Mouse (Mus musculus) kidney, postnatal 25 days (tissue): ENCODE measurements around the gene Ildr1.

Experiments
- DNase-seq, 2 experiments: peaks; one replicate each; pipeline ENCODE4 v3.0.0; 2021; ENCODE audit warnings: mixed read lengths in 2 of 2

The Ildr1 gene

GRCm38 (mm10) chr16:36693818-36694413 is at the start of gene Ildr1:
Gene Ildr1 (plus strand): TSS chr16:36693978.
- DNase-seq = peak; percentile 63 to 87

- DNase-seq = no peak
Measured at GRCm38 (mm10) chr16:36645124-36645523, 48.7 kb upstream of the Ildr1 start.

DNA sequence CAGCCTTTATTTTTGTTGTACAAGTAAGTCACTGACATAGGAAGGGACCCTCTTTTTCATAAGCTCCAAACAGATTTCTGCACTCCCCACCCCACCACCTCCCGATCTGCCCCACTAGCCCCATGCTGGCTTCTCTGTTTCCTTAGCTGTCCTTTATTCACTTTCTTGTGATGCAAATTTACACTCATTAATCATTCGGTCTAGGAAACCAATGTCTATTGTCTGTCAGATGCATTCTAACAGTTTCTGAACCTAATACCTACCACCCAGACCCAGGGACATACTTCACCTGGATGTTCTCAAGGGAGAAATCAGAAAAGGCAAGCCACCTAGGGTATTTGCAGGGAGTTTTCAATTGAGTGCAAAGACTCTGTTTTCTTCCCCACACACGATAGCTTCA is 44.5 kb upstream of the Ildr1 start:
- DNase-seq = no peak

DNA sequence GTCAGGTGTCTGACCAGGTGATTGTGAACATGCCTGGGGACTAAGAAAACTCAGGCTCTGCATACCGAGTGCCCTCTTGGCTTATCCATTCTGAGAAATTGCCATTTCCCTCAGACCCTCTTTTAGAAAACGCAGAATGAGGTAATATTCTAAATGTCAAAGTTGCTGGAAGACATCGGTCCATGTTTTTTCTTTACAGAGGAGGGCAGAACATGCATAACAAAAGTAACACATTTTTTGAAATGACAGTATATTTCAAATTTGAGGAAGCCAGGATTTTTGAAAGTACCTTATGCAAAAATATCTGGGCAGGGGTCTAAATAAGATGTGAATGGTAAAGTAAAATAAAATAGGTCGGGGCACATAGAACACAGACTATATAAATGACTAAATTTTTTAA is 43.3 kb upstream of the Ildr1 start:
- no peak for DNase-seq

GRCm38 (mm10) chr16:36651174-36651766 is 42.5 kb upstream of the Ildr1 start:
- no peak for DNase-seq

DNA sequence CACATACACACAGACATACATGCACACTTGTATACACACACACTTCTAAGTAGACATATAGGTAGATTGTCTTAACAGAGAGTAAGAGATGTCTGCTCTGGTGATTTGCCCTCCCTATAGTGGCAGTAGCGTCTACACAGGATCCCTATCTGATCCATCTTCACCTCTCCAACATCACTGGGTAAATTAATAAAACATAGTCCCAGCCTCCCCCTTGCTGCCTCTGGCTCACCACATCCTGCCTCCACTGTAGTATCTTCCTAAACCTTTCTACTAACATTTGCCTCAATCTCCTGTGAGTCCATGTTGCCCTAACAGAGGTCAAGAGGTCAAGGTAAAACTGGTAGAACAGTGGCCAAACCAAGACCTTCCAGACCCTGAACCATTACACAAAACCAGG is 38.6 kb upstream of the Ildr1 start:
- no peak for DNase-seq

DNA sequence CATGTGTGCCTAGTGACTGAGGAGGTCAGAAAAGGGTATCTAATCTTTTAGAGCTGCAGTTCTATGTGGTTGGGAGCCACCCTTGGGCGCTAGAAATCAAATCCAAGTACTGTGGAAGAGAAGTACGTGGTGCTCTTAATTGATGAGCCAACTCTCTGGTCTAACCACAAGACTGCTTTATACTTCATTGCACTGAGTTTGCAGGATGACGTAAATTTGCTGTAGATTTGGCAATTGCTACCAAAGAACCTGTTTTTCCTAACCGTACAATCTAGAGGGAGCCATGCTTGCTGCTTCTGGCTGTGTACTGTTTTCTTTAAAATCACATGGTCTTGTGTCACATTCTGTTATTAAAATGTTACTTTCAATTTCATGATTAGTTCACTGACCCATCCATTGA is 37.9 kb upstream of the Ildr1 start:
- DNase-seq = no peak

GRCm38 (mm10) chr16:36661330-36661729 is 32.4 kb upstream of the Ildr1 start:
- no peak for DNase-seq

- no peak for DNase-seq
Measured at GRCm38 (mm10) chr16:36663484-36663883, 30.3 kb upstream of the Ildr1 start.

GRCm38 (mm10) chr16:36665782-36666181 is 28.0 kb upstream of the Ildr1 start, which contains the start of gene Cd86:
Gene Cd86 (minus strand): TSS chr16:36666081.
- no peak for DNase-seq

GRCm38 (mm10) chr16:36666448-36667017 is 27.2 kb upstream of the Ildr1 start:
- no peak for DNase-seq

GRCm38 (mm10) chr16:36670590-36670989 is 23.2 kb upstream of the Ildr1 start:
- no peak for DNase-seq

GRCm38 (mm10) chr16:36673196-36673595 is 20.6 kb upstream of the Ildr1 start:
- no peak for DNase-seq

DNA sequence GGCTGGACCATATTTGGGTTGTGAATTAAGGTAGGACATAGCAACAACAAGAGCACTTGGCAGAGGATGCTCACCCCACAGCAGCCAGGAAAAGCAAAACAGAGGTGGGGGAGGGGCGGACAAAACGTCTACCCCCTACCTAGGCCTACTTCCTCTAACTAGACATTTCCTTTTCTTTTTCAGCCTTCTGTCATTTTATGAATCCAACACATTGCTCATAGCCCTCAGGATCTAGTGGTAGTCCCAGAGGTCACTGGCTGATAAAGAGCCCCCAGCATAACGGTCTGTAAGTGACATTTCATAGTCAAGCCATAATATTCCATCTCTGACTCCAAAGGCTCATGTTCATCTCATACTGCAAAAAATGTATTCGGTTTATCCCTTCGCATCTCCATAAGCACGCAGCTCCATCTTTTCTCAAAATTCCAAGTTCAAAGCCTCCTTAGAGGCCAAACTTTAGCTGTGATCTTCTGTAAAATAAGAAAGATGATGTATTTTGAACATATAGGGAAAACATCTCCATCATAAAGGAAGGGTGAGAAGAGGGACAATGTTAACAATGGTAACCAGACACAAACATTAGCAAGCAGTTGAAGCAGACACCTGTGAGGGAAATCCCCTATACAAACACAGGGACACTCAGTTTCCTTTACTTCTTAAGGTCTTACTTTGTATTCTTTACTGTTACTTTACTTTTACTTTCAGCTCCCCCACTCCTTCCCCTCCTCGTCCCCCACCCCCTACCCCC is 19.1 kb upstream of the Ildr1 start:
- no peak for DNase-seq

- no peak for DNase-seq
Measured at GRCm38 (mm10) chr16:36675304-36675703, 18.5 kb upstream of the Ildr1 start.

DNA sequence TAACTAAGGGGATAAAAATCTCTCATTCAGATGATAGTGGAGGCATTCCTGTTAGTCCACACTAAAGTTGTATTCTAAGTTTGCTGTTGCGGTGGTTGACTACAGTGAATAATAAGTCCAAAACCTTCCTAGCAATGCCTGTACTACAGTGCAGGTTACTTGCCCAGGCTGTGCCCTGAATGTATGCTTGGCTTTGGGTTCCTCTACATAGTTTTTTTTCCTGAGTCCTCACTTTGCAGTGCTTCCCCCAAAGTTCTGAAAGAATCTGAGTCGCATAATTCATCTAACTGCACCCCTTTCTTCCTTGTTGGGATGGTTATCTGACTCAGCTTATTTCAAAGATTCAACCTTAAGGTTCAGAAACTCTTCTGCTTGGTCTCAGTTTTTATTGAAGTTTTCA is 17.9 kb upstream of the Ildr1 start:
- DNase-seq = no peak

DNA sequence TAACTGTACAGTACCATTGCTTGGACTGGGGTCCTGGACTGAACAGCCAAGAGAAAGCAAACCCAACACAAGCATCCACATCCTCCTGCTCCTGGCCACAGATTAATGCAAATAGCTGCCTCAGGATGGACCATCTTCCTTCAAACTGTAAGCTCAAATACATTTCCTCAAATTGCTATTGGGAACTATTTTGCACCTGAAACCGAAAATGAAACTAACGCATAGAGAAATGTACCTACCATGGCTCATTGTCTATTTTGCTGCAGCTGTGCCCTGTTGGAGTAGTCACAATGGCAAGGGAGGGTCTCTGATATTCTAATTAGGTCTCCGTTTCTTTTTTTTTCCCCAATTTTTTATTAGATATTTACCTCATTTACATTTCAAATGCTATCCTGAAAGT is 11.9 kb upstream of the Ildr1 start:
- DNase-seq = no peak

- DNase-seq = no peak
Measured at GRCm38 (mm10) chr16:36684325-36684918, 9.4 kb upstream of the Ildr1 start.

GRCm38 (mm10) chr16:36688076-36688475 is 5.7 kb upstream of the Ildr1 start:
- no peak for DNase-seq

DNA sequence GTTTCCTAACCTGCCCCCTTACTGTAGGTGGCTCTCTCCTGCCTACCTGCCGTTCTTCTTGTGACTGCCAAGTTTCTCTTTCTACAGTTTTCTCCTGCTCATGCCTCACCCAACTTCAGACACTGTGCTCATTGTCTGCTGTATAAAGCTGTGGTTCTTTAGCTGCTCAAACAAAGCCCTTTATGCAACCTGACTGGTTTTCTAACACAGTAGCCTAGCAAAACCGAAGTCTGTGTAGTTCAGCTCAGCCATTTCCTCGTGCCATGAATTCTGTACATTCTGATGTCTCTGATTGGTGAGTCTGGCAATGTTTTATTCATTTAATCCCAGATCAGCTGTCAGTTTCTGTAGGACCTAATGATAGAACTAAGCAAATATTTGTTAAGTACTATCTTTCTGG is 2.3 kb upstream of the Ildr1 start:
- no peak for DNase-seq

GRCm38 (mm10) chr16:36694798-36695290 is 1.1 kb downstream of the Ildr1 start:
- no peak for DNase-seq

GRCm38 (mm10) chr16:36697331-36697730 is 3.6 kb downstream of the Ildr1 start:
- DNase-seq = no peak

GRCm38 (mm10) chr16:36700484-36700883 is 6.7 kb downstream of the Ildr1 start:
- DNase-seq = no peak
